Mouse (Mus musculus): Measurements from ENCODE around the gene Crygn.

The Crygn gene

GRCm38 (mm10) chr5:24709962-24710361 lies 47.8 kb downstream of the Crygn start:
- DNase-seq (ENCODE audit: low read depth, low spot score): no peak

GRCm38 (mm10) chr5:24704615-24705014 lies 53.2 kb downstream of the Crygn start:
- DNase-seq (ENCODE audit: low read depth, low spot score): no peak

DNA sequence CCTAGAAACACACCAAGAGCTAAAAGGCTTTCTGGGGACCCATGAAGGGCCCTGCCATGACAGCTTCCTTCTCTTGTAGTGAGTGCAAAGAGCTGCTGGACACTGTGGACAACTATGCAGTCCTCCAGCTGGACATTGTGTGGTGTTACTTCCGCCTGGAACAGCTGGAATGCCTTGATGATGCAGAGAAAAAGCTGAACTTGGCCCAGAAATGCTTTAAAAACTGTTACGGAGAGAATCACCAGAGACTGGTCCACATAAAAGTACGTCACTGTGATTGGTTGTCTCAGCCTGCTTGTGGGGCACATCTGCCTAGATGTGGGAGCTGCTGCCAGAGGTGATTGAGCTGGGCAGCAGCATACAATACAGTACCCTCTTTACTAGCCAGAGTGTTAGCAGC lies 56.5 kb downstream of the Crygn start:
- no peak for DNase-seq (ENCODE audit: low read depth, low spot score)

Data from telencephalon, adult 2 months (tissue).